Mouse (Mus musculus) lung, postnatal 36 days (tissue): Measurements from ENCODE around the gene Pgbd5.
A peak's percentile ranks its signal among the peaks of the same experiment; 100 is the strongest.

Experiments used
- DNase-seq: peaks from one replicate; pipeline ENCODE4 v3.0.0; 2022; ENCODE audit warnings: mixed read lengths

The Pgbd5 gene

GRCm38 (mm10) chr8:124340360-124341068, 98.9 kb downstream of the Pgbd5 start:
- DNase-seq, result peak; percentile 42

DNA sequence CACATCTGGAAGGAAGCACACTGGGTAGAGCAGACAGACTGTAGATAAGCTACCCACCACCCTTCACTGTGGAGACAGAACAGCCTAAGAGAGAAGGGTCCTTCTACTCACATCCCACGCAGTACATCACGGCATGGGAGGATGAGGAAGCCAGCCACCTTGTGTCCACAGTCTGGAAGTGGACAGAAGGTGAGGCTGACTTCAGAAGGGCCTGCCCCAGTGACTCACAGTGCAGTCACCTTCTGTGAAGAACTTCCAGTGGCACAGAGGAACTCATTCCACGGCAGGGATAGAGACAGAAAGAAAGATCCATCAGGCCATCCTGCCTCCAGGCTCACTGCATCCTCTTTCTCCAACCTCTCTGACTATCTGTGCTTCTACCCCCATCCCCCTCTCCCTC, 99.7 kb downstream of the Pgbd5 start:
- DNase-seq, result no peak

- DNase-seq, result no peak
Observed at GRCm38 (mm10) chr8:124336302-124336701, 103.2 kb downstream of the Pgbd5 start.

DNA sequence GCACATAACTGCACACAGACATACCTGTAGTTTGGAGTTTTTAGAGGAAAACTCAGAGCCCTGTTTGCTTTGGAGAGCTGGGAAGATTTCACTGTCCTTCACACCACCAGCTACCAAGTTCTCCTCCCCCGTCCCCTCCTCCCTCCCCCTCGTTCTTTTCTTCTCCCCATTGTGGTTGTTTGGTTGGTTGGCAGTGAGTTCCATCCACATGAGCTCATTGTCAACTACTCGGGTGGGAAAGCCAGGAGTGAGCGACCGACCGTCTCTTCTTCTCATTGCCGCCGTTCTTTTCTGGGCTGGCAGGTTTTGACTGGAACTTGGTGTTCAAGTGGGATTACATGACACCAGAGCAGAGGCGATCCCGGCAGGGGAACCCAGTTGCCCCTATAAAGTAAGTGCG, 107.8 kb downstream of the Pgbd5 start:
- DNase-seq, result no peak

DNA sequence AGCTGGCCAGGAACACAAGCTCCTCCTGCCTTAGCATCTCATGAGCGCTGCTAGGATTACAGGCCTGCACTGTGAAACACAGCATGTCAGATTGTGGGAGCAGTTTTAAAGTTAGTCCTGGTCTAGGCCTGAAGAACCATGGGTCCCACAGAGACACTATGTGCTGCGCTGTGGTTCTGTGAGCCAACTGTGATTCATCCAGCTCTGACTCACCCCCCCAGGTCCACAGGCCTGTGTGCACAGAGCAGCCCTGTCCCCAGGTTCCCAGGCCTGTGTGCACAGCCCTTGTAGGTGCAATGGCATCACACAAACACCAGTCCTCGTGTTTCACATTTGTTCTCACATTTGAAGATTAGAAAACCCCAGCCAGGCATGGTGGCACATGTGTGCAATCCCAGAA, 108.4 kb downstream of the Pgbd5 start:
- no peak for DNase-seq

GRCm38 (mm10) chr8:124330433-124330832, 109.0 kb downstream of the Pgbd5 start:
- no peak for DNase-seq

DNA sequence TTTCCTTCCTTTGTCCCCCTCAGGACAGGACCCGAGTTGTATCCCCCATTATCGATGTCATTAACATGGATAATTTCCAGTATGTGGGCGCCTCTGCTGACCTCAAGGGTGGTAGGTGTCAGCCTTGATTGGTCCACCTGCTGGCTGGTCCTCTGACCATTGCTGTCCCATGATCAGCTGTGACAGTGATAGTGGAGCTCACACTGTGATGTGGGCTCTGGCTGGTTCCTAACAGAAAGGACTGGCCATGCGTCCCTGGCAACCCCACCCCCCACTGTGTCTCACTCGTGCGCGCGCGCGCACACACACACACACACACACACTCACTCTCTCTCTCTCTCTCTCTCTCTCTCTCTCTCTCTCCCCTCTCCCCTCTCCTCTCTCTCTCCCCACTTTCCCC, 109.8 kb downstream of the Pgbd5 start:
- no peak for DNase-seq

- DNase-seq, result no peak
Observed at GRCm38 (mm10) chr8:124328259-124328658, 111.2 kb downstream of the Pgbd5 start.

- no peak for DNase-seq
Observed at GRCm38 (mm10) chr8:124323356-124323755, 116.1 kb downstream of the Pgbd5 start.

- no peak for DNase-seq
Observed at GRCm38 (mm10) chr8:124321227-124321840, 118.1 kb downstream of the Pgbd5 start.

GRCm38 (mm10) chr8:124319316-124319652, 120.2 kb downstream of the Pgbd5 start:
- no peak for DNase-seq
